Mouse (Mus musculus): ENCODE results near the gene Krtdap.

The Krtdap gene

GRCm38 (mm10) chr7:30837277-30837676 is 49.6 kb downstream of the Krtdap start:
- no peak for DNase-seq (ENCODE audit: low read depth, low spot score)

GRCm38 (mm10) chr7:30840306-30840705 is 52.6 kb downstream of the Krtdap start:
- DNase-seq (ENCODE audit: low read depth, low spot score) = no peak
